Mouse (Mus musculus): ENCODE data around the gene Shisa6. TPM values are rescaled to one million over a fixed set of nuclear protein-coding genes. Genes with fewer than 3 reads are reported as not detected.

The Shisa6 gene
- polyA plus RNA-seq, 1 experiment = not detected

- no peak for TF ChIP-seq GATA1 (IDR thresholded peaks at IDR 0.05; ENCODE audit: low read length)
Observed at GRCm38 (mm10) chr11:66336313-66336712, 189.5 kb downstream of the Shisa6 start.

GRCm38 (mm10) chr11:66312764-66313163 is 213.0 kb downstream of the Shisa6 start:
- TF ChIP-seq GATA1 (IDR thresholded peaks at IDR 0.05; ENCODE audit: low read length) = no peak

- TF ChIP-seq GATA1 (IDR thresholded peaks at IDR 0.05; ENCODE audit: low read length) = no peak
Observed at GRCm38 (mm10) chr11:66304396-66304795, 221.4 kb downstream of the Shisa6 start.

- no peak for TF ChIP-seq GATA1 (IDR thresholded peaks at IDR 0.05; ENCODE audit: low read length)
Observed at GRCm38 (mm10) chr11:66274707-66275081, 251.1 kb downstream of the Shisa6 start.

- no peak for TF ChIP-seq GATA1 (IDR thresholded peaks at IDR 0.05; ENCODE audit: low read length)
Observed at GRCm38 (mm10) chr11:66273904-66274706, 251.7 kb downstream of the Shisa6 start.

GRCm38 (mm10) chr11:66267029-66267428 is 258.7 kb downstream of the Shisa6 start:
- TF ChIP-seq GATA1 (IDR thresholded peaks at IDR 0.05; ENCODE audit: low read length) = no peak

GRCm38 (mm10) chr11:66265336-66265990 is 260.3 kb downstream of the Shisa6 start:
- TF ChIP-seq GATA1 (IDR thresholded peaks at IDR 0.05; ENCODE audit: low read length) = no peak

- no peak for TF ChIP-seq GATA1 (IDR thresholded peaks at IDR 0.05; ENCODE audit: low read length)
Observed at GRCm38 (mm10) chr11:66260205-66260604, 265.6 kb downstream of the Shisa6 start.

GRCm38 (mm10) chr11:66258851-66259250 is 266.9 kb downstream of the Shisa6 start:
- TF ChIP-seq GATA1 (IDR thresholded peaks at IDR 0.05; ENCODE audit: low read length) = no peak

GRCm38 (mm10) chr11:66247115-66247514 is 278.6 kb downstream of the Shisa6 start:
- no peak for TF ChIP-seq GATA1 (IDR thresholded peaks at IDR 0.05; ENCODE audit: low read length)

- TF ChIP-seq GATA1 (IDR thresholded peaks at IDR 0.05; ENCODE audit: low read length) = no peak
Observed at GRCm38 (mm10) chr11:66236557-66236956, 289.2 kb downstream of the Shisa6 start.

GRCm38 (mm10) chr11:66232891-66233290 is 292.9 kb downstream of the Shisa6 start:
- no peak for TF ChIP-seq GATA1 (IDR thresholded peaks at IDR 0.05; ENCODE audit: low read length)

GRCm38 (mm10) chr11:66222133-66222532 is 303.6 kb downstream of the Shisa6 start:
- no peak for TF ChIP-seq GATA1 (IDR thresholded peaks at IDR 0.05; ENCODE audit: low read length)

- TF ChIP-seq GATA1 (IDR thresholded peaks at IDR 0.05; ENCODE audit: low read length) = no peak
Observed at GRCm38 (mm10) chr11:66218469-66218868, 307.3 kb downstream of the Shisa6 start.

- TF ChIP-seq GATA1 (IDR thresholded peaks at IDR 0.05; ENCODE audit: low read length) = no peak
Observed at GRCm38 (mm10) chr11:66188627-66189287, 337.0 kb downstream of the Shisa6 start.

- TF ChIP-seq GATA1 (IDR thresholded peaks at IDR 0.05; ENCODE audit: low read length) = no peak
Observed at GRCm38 (mm10) chr11:66188146-66188545, 337.6 kb downstream of the Shisa6 start.

All from G1E-ER4 (cell line).